Mouse (Mus musculus): ENCODE measurements around the gene Cldn13. TPM values are rescaled to one million over a fixed set of nuclear protein-coding genes. Genes with fewer than 3 reads are reported as not detected.

Cldn13 gene
- polyA plus RNA-seq (2014; fragmentation: Illumina TruSeq; extraction: RNeasy Lipid Tissue Mini Kit (QIAGEN cat#74804); ENCODE audit: low read depth, low replicate concordance), result not detected

DNA sequence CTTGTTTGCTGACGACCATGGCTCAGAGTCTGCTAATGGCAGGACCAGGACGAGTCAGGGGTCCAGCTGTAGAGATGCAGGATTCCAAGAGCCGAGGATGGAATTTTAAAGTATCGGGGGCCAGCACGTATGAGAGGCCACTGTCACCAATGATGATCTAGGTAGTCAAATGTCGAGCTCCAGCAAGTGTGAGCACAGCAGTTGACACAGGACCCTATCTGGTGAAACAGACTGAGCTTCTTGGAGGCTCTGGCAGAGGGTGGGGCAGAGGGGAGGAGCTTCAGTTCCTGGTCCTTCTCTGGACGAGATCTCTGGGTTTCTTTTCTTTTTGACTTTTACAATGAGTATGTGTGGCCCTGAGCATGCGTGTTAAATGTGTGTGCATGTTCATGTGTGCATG lies at the start of gene Cldn13:
Gene Cldn13, minus strand, starts transcription at position 216 of the 400 bp plus-strand sequence.

DNA sequence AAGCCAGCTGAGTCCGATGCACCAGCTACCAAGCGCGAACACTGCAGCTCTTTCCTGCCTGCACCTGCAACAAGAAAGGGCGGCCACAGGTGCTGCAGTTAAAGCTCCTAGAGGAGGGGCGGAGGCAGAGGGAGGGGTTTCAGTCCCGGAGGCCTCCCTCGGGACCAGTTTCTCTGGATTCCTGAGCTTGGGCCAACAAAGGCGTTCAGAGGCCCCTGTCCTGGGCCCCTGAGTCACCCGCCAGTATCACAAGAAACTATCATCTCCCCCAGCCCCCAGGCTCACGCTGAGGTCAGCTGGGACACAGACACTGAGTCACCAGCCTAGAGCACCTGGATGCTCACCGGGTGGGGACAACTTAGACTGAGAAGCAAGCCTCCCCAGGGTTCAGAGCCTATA lies 31.5 kb upstream of the Cldn13 start, which contains the start of gene Cldn4:
Gene Cldn4, minus strand, starts transcription at position 78 of the 399 bp plus-strand sequence.

DNA sequence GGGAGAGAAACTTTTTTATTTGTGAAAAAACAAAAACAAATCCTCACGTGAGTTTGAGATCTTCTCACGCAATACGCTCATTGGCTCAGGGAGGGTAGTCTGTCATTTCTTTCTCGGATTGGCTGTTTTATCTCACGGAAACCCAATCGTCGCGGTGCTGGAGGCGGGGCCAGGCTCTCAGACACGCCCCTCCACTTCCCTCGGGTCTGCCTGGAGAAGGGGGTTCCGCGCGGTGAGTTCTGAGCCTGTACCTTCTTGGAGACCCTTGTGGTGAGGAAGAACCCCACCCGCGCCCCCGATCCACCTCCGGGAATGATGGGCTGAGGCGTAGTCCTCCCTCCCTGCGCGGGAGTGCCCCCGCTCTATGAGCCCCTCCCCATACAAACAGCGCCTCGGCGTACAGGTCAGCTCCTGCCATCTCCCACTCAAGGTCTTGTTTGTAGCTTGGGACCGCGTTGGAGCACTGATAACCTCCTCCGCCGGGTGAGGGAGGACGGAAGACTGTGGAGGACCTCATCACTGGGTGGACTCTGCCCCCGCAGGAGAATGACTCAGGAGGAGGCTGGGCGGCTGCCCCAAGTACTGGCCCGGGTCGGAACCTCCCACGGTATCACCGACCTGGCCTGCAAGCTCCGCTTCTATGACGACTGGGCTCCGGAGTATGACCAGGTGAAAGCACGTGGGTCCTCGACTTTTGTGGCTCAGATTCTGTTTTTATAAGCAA lies 17.0 kb upstream of the Cldn13 start, which contains the start of gene Mettl27:
Gene Mettl27, plus strand, starts transcription at position 190 of the 724 bp plus-strand sequence.

DNA sequence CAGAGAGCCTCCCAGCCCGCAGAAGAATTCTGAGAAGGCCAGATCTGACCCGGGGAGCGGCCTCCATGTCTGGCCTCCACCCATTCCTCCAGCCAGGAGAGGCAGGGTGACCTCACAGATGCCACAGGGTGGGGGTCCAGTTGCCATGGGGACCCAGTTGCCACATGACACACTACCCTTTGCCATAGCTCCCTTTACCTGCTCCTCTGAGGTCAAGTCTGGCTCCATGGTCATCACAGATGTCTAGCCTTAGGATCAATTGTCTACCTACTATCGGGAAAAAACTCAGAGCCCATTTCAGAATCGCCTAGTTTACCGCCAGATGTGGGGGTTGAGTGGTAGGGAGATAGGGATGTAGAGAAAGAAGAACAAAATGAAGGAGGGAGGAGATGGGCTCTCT lies 8.7 kb downstream of the Cldn13 start, which contains the start of gene Tmem270:
Gene Tmem270, minus strand, starts transcription at position 101 of the 400 bp plus-strand sequence.

Other genes starting within 250 kb of the Cldn13 start
- gene Limk1, start 226.9 kb downstream of the Cldn13 start, polyA plus RNA-seq (2014; fragmentation: Illumina TruSeq; extraction: RNeasy Lipid Tissue Mini Kit (QIAGEN cat#74804); ENCODE audit: low read depth, low replicate concordance), result 5.1 TPM
- gene Eln, start 168.2 kb downstream of the Cldn13 start, polyA plus RNA-seq (2014; fragmentation: Illumina TruSeq; extraction: RNeasy Lipid Tissue Mini Kit (QIAGEN cat#74804); ENCODE audit: low read depth, low replicate concordance), result 55.7 TPM
- gene Tmem270, start 8.8 kb downstream of the Cldn13 start, polyA plus RNA-seq (2014; fragmentation: Illumina TruSeq; extraction: RNeasy Lipid Tissue Mini Kit (QIAGEN cat#74804); ENCODE audit: low read depth, low replicate concordance), result not detected
- gene Mettl27, start 16.8 kb upstream of the Cldn13 start, polyA plus RNA-seq (2014; fragmentation: Illumina TruSeq; extraction: RNeasy Lipid Tissue Mini Kit (QIAGEN cat#74804); ENCODE audit: low read depth, low replicate concordance), result 1.4 TPM
- gene Cldn4, start 31.4 kb upstream of the Cldn13 start, polyA plus RNA-seq (2014; fragmentation: Illumina TruSeq; extraction: RNeasy Lipid Tissue Mini Kit (QIAGEN cat#74804); ENCODE audit: low read depth, low replicate concordance), result not detected
- 0.37 TPM for gene Cldn3, start 70.7 kb upstream of the Cldn13 start, polyA plus RNA-seq (2014; fragmentation: Illumina TruSeq; extraction: RNeasy Lipid Tissue Mini Kit (QIAGEN cat#74804); ENCODE audit: low read depth, low replicate concordance)
- 75.7 TPM for gene Abhd11, start 93.6 kb upstream of the Cldn13 start, polyA plus RNA-seq (2014; fragmentation: Illumina TruSeq; extraction: RNeasy Lipid Tissue Mini Kit (QIAGEN cat#74804); ENCODE audit: low read depth, low replicate concordance)
- gene Stx1a, start 108.0 kb upstream of the Cldn13 start, polyA plus RNA-seq (2014; fragmentation: Illumina TruSeq; extraction: RNeasy Lipid Tissue Mini Kit (QIAGEN cat#74804); ENCODE audit: low read depth, low replicate concordance), result 3.7 TPM
- gene Dnajc30, start 148.7 kb upstream of the Cldn13 start, polyA plus RNA-seq (2014; fragmentation: Illumina TruSeq; extraction: RNeasy Lipid Tissue Mini Kit (QIAGEN cat#74804); ENCODE audit: low read depth, low replicate concordance), result 38.5 TPM
- gene Bud23, start 149.4 kb upstream of the Cldn13 start, polyA plus RNA-seq (2014; fragmentation: Illumina TruSeq; extraction: RNeasy Lipid Tissue Mini Kit (QIAGEN cat#74804); ENCODE audit: low read depth, low replicate concordance), result 34.6 TPM
- 0.39 TPM for gene Vps37d, start 162.7 kb upstream of the Cldn13 start, polyA plus RNA-seq (2014; fragmentation: Illumina TruSeq; extraction: RNeasy Lipid Tissue Mini Kit (QIAGEN cat#74804); ENCODE audit: low read depth, low replicate concordance)
- gene Mlxipl, start 174.4 kb upstream of the Cldn13 start, polyA plus RNA-seq (2014; fragmentation: Illumina TruSeq; extraction: RNeasy Lipid Tissue Mini Kit (QIAGEN cat#74804); ENCODE audit: low read depth, low replicate concordance), result 45.5 TPM
- gene Tbl2, start 234.1 kb upstream of the Cldn13 start, polyA plus RNA-seq (2014; fragmentation: Illumina TruSeq; extraction: RNeasy Lipid Tissue Mini Kit (QIAGEN cat#74804); ENCODE audit: low read depth, low replicate concordance), result 5.3 TPM

All from heart, adult 10 weeks (tissue).